Mouse (Mus musculus): ENCODE data around the gene Klhl29.

Klhl29 gene

DNA sequence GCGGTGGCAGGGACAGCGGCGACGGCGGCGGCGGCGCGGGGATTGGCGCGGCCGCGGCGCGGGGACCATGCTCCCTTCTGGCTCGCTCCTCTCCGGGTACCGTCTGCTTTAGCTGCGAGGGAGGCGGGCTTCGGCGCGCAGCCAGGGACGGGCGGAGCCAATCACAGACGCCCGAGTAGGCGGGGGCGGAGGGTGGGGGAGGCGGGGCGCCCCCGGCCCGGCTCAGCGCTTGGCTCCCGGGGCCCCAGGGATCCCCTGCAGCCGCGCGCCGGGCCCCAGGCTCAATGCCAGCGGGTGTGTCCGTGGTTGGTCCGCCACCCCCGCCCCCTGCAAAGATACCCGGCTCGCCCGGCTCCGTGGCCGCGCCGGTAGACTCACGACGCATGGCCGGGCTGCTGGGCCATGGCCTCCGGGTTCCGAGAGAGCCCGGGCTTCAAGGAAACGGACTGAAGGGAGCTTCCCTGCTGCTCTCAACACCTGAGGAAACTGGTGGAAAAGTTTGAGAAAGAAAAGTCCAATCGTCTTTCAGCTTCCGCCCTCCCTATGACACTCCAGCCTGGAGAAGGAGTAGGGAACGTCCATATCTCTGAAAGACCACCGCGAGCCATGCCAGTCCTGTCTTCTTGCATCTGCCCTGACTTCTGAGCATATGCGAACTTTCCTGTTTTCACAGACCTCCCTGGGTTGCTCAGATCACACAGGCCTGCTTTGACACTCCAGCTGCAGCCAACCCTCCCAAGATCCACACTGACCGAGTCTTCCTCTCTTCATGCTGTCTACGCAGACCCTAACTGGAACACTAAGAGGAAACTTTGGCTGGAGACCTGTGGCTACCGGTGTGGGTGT, at the start of gene Klhl29:
TSS of gene Klhl29 (minus strand) at position 67 of the 846 bp plus-strand sequence.
- peak; percentile 71 for DNase-seq (ENCODE audit: low read depth, low spot score)

DNA sequence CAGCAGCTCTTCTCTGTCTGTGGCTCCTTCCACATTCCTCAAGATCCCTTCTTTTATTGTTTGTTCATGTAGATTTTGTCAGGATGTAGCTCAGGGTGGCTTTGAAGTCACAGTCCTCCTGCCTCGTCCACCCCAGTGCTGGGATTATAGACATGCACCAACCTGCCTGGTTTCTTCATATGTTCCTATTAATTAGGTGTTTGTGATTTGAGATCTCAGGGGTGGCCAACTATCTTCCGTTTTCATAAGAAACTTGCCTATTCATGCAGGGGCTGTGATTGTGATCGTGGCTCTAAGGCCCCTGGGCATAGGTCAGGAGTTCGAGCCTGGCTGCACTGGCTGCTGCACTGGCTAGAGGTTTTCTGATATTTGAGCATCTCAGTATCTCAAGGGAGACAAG, 49.8 kb upstream of the Klhl29 start:
- no peak for DNase-seq (ENCODE audit: low read depth, low spot score)

DNA sequence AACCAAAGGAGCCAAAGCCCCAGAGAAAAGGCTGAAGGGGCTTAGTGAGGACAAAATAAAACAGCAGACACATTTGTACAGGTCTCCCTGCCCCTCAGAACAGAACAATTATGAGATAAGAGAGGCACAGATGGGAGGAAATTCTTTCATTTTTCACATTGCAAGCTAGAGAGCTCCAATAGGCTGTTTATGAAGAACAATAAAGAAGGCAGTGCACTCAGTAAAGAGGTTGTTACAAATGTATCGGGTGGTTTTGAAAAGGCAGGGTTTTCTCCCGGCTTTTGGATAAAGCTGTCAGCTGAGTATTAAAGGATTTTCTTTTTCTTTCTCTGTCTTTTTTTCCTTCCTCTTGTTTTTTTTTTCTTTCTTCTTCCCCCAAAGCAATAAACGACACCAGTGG, 40.3 kb upstream of the Klhl29 start:
- DNase-seq (ENCODE audit: low read depth, low spot score): no peak

DNA sequence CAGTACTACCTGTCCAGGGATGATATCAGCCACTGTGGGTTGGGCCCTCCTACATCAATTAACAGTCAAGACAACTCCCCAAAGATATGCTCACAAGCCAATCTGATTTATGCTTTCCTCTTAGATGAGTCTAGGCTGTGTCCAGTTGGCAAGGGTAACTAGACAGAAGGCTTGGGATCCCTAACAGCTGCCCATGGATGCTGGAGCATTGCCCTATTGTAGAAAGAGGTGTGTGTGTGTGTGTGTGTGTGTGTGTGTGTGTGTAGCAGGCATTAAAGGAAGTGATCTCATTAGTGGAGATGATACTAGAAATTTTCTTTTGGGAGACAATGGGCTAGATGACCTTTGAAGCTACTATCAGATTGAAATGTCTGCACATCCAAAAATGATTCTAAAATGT, 38.5 kb upstream of the Klhl29 start:
- DNase-seq (ENCODE audit: low read depth, low spot score): no peak

DNA sequence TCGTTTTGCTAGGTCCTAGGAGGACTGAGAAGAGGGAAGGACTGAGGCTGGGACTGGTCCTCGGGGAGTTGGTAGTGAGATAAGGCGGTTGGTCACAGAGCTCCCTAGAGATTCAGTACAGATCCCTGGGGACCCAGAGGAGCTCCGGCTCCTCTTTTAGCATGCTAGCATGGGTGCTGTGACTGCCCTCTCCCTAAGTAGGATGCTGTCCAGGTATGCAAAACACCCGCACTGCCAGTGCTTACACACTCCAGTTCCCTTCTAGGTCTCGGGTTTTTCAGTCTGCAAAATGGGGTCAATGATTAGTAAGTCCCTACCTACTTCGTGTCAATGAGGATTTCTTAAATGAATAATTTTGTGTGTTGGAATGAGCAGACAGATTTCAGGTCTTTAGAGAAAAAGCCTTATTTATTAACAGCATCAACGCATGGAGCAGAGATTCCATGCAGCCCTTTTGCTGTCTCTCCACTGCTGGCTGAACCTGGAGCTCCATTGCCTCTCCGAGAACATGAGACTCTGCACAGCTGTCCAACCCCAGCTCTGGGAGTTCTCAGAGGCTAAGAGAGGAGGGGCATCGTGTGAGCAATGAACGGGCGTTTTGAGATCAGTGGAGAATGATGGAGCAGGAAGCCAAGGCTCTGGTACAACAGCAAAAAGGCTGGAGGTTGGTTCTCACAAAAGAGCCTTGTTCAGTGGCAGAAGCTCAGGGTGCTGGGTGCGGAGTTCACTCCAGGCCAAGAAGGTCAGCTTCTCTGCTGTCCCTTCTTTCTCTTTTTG, 36.5 kb upstream of the Klhl29 start:
- no peak for DNase-seq (ENCODE audit: low read depth, low spot score)

DNA sequence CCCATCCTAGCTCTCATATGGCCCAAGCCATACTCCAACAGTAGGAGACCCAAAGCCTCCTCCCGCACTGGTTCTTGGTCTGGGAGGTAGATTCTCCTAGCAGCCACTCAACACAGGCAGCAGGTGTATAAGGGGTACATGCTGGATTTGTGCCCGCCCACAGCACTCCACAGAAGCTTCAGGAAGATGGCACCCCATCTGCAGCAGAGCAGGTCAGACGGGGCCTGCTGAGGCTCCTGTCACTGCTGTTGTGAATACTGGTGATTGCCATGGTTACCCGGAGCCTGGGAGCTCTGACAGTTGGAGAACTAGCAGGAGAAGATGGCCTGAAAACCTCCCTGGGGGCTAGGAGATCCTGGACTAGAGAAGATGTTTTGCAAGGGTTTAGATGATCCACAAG, 35.9 kb upstream of the Klhl29 start:
- DNase-seq (ENCODE audit: low read depth, low spot score): no peak

DNA sequence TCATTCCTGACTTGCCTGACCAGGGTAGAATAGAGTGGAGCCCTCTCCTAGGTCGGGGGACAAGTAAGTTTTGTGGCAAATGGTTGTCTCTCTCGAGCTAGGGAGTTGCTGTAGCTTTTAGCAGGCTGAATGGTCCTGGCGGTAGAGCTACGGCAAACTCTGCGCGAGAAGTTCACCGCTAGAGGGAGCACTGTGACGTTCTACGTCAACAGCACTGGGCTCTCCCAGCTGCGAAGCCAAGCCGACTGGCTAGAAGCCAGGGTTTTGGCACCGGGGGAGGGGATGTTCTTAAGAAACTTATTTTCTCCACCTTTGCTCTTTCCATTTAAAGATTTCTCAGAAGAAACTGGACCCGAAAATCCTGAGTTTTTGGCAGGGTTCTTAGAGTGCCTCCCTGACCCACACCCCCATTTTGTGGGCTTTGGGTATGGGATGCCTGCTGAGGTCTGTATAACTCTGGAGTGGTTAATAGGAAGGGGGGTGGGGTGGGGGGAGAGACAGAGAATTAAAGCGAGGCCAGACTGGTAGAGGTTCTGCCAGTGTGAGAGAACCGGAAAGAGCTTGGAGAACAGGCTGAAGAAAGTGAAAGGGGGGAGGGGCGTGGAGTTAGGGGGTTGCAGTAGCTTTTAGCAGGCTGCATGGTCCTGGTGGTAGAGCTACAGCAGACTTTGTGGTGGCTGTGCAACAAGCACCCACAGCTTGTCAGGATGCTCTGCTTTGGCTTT, 35.1 kb upstream of the Klhl29 start:
- DNase-seq (ENCODE audit: low read depth, low spot score): peak; percentile 78

DNA sequence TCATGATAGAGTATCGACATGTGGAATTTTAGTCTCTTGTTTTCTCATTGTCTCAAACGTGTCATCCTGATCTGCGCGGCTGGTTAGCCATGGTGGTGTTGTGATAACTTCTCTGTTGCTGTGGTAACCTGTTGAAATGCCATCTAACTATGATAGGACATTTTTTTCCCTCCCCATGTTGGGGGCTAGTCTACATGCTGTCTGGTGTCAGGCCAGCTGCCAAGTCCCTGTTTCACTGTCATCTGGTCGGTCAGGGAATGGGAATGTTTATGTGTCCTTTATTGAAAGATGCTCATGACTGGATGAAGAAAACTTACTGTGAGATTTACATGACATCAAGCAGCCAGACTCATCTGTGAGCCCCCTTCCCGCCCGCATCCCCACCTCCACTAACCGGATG, 31.7 kb upstream of the Klhl29 start:
- DNase-seq (ENCODE audit: low read depth, low spot score): no peak

DNA sequence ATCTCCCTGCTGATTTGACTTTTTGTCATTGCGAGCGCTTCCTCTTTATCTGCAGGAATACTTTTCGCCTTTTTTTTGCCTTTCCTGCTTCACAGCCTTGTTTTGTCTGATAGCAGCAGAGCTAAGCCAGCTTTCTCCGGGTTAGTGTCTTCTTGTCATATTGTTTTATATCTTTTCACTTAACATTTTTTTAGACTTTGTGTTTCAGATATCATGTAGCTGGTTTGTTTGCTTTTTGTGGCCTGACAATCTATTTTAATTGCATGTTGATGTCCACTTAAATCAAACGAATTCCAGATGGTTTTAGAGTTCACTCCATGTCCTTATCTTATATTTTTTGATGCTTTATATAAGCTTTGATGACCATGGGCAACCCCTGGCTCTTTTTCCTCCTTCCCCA, 21.9 kb upstream of the Klhl29 start:
- no peak for DNase-seq (ENCODE audit: low read depth, low spot score)

DNA sequence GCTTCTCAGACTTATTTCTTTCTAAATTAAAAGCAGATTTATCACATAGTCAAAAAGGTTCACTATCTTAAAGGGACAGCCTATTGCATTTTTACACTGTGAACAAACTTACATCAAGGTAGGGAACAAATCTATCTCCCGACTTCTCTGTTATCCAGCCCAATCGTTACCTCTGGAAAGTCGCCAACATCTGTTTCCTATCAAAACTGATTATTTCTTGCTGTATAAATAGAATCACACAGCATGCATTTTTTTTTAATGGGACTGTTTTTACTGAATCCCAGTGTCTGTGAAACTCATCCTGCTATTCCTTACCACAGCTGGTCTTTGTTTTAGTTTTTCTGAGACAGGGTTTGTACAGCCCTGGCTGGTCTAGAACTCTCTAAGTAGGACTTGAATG, 19.7 kb upstream of the Klhl29 start:
- DNase-seq (ENCODE audit: low read depth, low spot score): no peak

DNA sequence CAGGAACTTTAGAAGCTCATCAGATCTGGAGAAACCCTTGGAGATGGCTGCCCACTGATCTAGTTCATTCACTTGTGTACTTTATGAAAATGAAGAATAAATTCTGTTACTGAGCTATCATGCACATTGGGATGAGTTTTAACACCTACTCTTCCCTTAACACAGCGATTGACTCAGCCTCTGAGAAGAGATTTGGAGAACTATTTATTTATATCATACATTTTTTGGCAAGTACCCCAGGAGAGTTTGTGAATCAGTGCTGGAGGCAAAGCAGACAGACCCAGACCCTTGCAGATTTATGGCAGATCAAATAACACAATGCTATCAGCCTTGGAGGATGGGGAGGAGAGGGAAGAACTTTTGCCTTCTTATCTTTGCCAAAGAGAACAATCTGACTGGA, 11.6 kb upstream of the Klhl29 start:
- DNase-seq (ENCODE audit: low read depth, low spot score): no peak

DNA sequence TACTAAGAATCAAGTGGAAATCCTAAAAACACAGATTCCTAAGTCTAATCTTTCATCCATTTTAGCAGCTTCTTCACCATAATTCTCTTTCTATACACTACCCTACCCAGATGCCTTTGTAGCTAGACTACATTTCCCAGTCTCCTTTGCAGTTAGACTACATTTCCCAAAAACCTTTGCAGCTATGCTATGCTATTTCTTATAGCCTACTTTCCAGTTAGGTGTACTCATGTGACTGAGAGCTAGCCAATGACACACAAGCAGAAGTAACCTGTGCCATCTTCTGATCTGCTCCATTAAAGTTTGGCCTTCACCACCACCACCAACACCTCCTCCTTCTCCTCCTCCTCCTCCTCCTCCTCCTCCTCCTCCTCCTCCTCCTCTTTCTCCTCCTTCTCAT, 11.2 kb upstream of the Klhl29 start:
- no peak for DNase-seq (ENCODE audit: low read depth, low spot score)

DNA sequence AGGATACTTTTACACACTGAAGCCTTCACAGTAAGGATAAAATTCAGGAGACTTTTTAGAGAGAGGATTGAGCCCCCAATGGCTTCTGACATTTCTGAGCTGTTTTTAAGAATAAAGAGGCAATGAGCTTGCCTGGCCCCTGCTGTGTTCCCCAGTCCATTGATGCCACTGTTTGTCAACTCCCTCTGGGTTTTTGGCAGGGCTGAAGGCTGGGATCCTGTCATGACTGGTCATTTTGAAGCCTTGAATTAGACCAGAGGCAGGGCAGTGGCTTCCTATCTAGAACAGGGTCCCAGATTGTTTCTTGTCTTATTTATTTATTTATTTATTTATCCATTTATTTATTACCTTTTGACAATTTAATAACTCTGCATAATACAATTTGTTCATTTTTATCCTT, 6.2 kb upstream of the Klhl29 start:
- no peak for DNase-seq (ENCODE audit: low read depth, low spot score)

DNA sequence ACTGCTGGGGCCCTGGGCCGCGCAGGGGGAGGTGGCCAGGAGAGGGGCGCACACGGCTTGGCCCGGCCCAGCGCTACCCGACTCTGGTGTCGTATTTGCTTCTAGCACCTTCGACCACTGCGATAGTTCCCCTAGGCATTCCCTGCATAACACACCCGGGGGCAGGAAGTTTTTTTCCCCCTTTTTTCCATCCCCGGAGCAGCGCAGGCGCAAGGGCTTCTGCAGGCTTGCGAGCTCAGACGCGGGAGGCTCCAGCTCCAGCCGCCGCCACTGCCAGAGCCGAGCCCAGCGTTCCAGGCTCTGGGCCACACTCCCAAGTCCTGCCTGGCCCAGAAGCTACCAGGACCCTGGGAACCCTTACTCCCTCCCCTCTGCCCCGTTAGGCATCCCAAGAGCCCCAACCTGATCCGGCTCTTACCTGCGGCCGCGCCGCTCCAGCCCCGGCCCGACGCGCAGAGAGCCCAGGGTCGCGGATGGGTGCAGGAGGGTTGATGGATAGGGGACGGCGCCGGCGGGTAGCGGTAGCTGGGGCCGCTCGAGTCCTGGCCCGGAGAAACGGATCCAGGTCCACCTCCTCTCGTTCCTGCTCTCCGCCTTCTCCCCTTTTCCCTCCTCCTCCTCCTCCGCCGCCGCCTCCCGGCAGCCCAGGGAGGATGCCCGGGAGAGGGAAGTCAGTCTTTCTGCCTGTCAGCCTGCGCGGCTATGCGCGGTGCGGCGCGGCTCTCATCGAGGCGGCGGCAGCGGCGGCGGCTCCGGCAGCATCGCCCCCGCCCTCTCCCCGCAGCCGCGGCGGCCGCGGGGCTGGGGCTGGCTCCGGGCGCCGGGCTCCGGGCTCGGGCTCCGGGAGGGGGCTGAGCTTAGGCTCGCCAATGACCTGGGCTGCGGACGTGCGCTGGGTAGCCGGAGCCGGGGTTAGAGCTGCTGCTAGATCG, 532 bp downstream of the Klhl29 start:
- DNase-seq (ENCODE audit: low read depth, low spot score): no peak

DNA sequence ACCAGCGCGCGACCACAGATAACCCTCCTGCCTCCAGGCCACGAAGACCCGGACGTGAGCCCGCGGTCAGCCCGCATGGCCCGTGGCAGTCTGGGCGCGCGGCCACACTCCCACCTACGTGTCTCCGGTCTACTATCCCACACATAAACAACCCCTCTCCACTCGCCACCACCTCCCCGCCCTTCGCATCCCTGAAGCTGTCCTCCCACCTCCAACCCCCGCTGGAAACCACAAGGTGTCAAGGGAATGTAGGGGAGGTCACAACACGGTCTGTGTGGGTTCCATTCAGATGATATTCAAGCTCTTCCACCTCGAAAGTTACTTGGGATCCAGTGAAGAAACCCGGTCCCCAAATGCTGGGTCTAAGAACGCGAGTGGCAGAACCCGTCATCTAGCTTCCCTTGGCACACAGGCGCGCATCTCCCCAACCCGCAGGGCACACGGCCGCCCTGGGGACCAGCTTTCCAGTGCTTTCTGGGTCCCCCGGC, 1.2 kb downstream of the Klhl29 start:
- DNase-seq (ENCODE audit: low read depth, low spot score): no peak

DNA sequence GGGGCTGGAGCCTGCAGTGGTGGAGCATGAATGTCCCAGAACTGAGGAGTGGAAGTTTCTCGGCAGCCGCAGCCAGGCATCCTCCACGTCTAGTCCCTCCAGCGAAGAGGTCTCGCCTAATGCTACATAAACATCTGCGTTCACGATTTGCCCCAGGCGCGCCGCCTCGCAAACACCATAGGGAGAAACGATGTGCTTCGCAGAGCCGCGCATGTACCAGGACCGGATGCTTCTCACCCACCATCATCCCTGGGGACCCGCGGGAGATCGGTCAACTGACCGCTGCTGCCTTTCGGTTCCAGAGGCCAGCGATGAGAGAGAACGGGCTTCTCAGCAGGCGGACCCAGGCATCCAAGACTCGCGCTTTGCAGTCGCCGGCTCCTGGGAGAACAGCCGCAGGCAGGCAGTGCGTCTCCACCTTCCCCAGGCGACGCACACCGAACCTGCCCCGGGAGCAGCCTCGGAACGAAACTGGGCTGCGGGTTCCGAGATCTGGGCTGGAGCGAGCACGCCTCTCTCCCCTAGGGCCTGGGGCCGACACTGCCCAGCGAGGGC, 1.8 kb downstream of the Klhl29 start:
- no peak for DNase-seq (ENCODE audit: low read depth, low spot score)

DNA sequence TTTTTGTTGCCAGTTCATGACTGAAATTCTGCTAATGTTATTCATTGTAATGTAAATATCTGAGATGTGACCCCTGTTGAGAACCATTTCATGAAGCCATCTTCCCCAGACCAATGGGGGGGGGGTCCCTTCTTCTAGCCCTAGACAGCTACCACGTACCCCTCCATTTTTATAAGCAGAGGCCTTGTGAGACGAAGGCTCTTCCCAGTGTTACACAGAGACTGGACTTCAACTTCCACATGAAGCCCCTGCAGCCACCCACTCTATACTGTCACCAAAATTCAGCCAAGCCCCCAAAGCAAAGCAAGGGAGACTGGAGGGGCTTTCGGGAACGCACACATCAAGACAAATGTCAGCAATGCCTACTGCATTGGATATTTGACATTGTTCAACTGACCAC, 6.1 kb downstream of the Klhl29 start:
- DNase-seq (ENCODE audit: low read depth, low spot score): no peak

DNA sequence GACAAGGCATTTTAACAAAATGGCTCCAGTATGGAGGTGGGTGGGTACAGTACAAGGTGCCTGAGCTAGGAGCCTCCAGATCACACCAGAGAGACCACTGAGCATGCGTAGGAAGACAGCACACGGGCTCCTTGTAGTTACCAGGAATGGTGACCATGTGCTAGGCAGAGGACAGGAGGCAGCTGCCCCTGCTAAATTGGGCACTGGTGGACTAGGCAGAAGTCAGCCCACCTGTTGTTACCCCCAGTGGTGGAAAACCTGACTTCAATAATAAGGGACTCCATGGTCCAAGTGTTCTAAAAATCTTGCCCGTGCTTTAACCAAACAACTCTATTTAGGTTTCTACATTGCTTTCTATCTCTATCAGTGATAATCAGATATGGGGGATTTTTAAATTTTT, 10.6 kb downstream of the Klhl29 start:
- no peak for DNase-seq (ENCODE audit: low read depth, low spot score)

DNA sequence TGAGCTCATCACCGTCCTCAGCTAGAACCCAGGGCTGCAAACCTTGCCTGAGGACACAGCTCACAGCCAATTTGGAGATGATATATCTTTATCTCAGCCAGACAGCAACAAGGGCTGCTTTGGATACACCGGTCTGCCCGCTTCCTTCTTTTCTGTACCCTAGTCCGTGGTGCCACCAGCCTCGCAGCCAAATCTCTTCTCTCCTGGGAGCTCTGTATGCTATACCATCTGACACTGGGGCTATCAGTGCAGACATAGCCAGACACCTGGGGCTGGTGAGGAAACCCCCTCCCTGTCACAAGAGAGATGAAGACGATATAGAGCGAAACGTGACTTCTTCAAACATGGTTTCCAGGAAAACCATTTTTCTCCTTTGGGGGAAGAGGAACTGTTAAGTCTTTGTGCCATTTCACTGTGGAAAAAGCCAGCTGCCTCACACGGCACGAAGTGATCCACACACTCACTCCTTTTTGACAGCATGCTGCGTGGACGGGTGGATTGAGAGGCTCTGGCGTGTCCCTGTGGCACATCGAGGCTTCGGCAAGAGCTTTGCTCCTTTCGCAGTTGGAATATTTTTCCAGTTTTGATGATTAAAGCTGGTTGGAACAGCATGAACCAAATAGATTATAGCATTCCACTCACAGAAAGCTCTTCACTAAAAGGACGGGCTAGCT, 11.4 kb downstream of the Klhl29 start:
- no peak for DNase-seq (ENCODE audit: low read depth, low spot score)

DNA sequence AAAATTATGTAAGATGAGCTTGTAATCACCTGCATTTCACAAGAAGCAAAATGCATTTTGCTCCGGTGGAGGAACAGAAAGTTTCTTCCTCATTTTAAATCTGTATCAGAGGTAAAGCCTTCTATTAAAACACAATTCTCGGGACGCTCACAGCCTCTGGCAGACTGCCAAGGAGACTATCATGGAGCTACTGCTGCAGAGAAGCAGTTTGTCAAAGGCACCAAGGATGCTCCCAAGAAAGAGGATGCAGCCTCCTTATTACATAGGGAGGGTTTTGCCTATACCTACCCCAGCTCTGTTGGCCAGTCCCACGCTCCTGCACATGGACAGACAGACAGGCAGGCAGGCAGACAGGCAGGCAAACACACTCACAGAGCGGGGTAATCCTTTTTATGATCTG, 16.4 kb downstream of the Klhl29 start:
- no peak for DNase-seq (ENCODE audit: low read depth, low spot score)
